Mouse (Mus musculus) CH12.LX (cell line): ENCODE measurements around the gene BC005624. TPM values are rescaled to one million over a fixed set of nuclear protein-coding genes. Genes with fewer than 3 reads are reported as not detected.

Experiments
- DNase-seq: peaks from one replicate; pipeline ENCODE4 v3.0.0-alpha.2; 2013; ENCODE audit errors: extremely low read depth
- H3K27ac ChIP-seq: 2 replicates; pipeline ENCODE4 v1.5.1; 2012; ENCODE audit warnings: low read depth, mild to moderate bottlenecking, control low read depth, moderate library complexity; ENCODE audit not compliant: insufficient read depth
- H3K27me3 ChIP-seq: replicated peaks from 2 replicates; pipeline ENCODE3; 2012; ENCODE audit warnings: inconsistent platforms
- H3K36me3 ChIP-seq, 2 experiments: replicated peaks in 1 of 2; 2 replicates each; pipeline versions ENCODE3 to v1.6.1; 2012; ENCODE audit warnings: inconsistent platforms in 1 of 2, low read length in 1 of 2, mild to moderate bottlenecking in 1 of 2, mixed read lengths in 1 of 2, moderate library complexity in 1 of 2; ENCODE audit not compliant: control insufficient read depth in 1 of 2, insufficient read depth in 1 of 2
- H3K4me1 ChIP-seq, 2 experiments: 2 replicates each; pipeline ENCODE4 v1.6.1; 2012; ENCODE audit warnings: inconsistent platforms in 1 of 2, moderate library complexity in 1 of 2; ENCODE audit not compliant: insufficient read depth in 2 of 2, control insufficient read depth in 1 of 2
- H3K4me2 ChIP-seq: 2 replicates; pipeline ENCODE4 v1.6.1; 2012; ENCODE audit warnings: low read depth, mild to moderate bottlenecking, control low read depth; ENCODE audit not compliant: poor library complexity, insufficient read depth, severe bottlenecking
- H3K4me3 ChIP-seq, 3 experiments: fragments of 150-350 bp in 1 of 3; sonication (generic) in 1 of 3; replicated peaks in 1 of 3; 2 replicates each; pipeline versions ENCODE3 to v1.5.1; 2011 to 2012; ENCODE audit warnings: low read depth in 2 of 3, low read length in 2 of 3, mild to moderate bottlenecking in 2 of 3, moderate library complexity in 2 of 3, control low read depth in 1 of 3, improper control_type of control experiment in 1 of 3, inconsistent platforms in 1 of 3, mixed read lengths in 1 of 3; ENCODE audit not compliant: poor library complexity in 1 of 3
- H3K79me2 ChIP-seq: replicated peaks from 2 replicates; pipeline ENCODE4 v1.6.1; 2012; ENCODE audit warnings: mild to moderate bottlenecking, moderate library complexity; ENCODE audit not compliant: control insufficient read depth, poor library complexity, insufficient read depth, severe bottlenecking; ENCODE audit errors: extremely low read depth
- H3K9ac ChIP-seq: 2 replicates; pipeline ENCODE4 v1.6.1; 2012; ENCODE audit warnings: low read depth, mild to moderate bottlenecking, control low read depth, moderate library complexity; ENCODE audit not compliant: insufficient read depth
- H3K9me3 ChIP-seq: replicated peaks from 2 replicates; pipeline ENCODE3; 2012; ENCODE audit warnings: low read length, inconsistent platforms, mixed read lengths
- CHD1 ChIP-seq: IDR thresholded peaks from 2 replicates; pipeline ENCODE4 v1.6.1; 2012; ENCODE audit warnings: low read depth, low read length, improper control_type of control experiment, inconsistent platforms
- CHD2 ChIP-seq: IDR thresholded peaks from 2 replicates; pipeline ENCODE4 v1.6.1; 2011; ENCODE audit warnings: low read length, improper control_type of control experiment
- ELF1 ChIP-seq: IDR thresholded peaks from 2 replicates; pipeline ENCODE4 v1.6.1; 2014; ENCODE audit warnings: low read depth, mild to moderate bottlenecking, inconsistent platforms, low read length, improper control_type of control experiment
- ETS1 ChIP-seq: conservative IDR thresholded peaks from 2 replicates; pipeline ENCODE4 v1.6.1; 2012; ENCODE audit warnings: low read depth, mild to moderate bottlenecking, inconsistent platforms, low read length, improper control_type of control experiment, moderate library complexity
- GABPA ChIP-seq: IDR thresholded peaks from 2 replicates; pipeline ENCODE4 v1.6.1; 2012; ENCODE audit warnings: low read depth, low read length, improper control_type of control experiment, inconsistent platforms; ENCODE audit not compliant: insufficient replicate concordance
- HCFC1 ChIP-seq: IDR thresholded peaks from 2 replicates; pipeline ENCODE4 v1.6.1; 2012; ENCODE audit warnings: low read depth, mild to moderate bottlenecking, inconsistent platforms, low read length, improper control_type of control experiment
- JUN ChIP-seq: IDR thresholded peaks from 2 replicates; pipeline ENCODE4 v1.6.1; 2011; ENCODE audit warnings: low read depth, mild to moderate bottlenecking, low read length, improper control_type of control experiment, moderate library complexity; ENCODE audit not compliant: insufficient read depth
- JUND ChIP-seq: conservative IDR thresholded peaks from 2 replicates; pipeline ENCODE4 v1.6.1; 2011; ENCODE audit warnings: low read depth, low read length, improper control_type of control experiment
- MAFK ChIP-seq: IDR thresholded peaks from 2 replicates; pipeline ENCODE4 v1.6.1; 2011; ENCODE audit warnings: low read length, improper control_type of control experiment; ENCODE audit not compliant: insufficient replicate concordance
- MAX ChIP-seq: IDR thresholded peaks from 2 replicates; pipeline ENCODE4 v1.6.1; 2011; ENCODE audit warnings: low read length, improper control_type of control experiment
- MAZ ChIP-seq: IDR thresholded peaks from 2 replicates; pipeline ENCODE4 v1.6.1; 2012; ENCODE audit warnings: low read depth, mild to moderate bottlenecking, inconsistent platforms, low read length, improper control_type of control experiment, moderate library complexity
- MXI1 ChIP-seq: IDR thresholded peaks from 2 replicates; pipeline ENCODE4 v1.6.1; 2011; ENCODE audit warnings: mild to moderate bottlenecking, low read depth, low read length, improper control_type of control experiment
- MYC ChIP-seq: IDR thresholded peaks from 2 replicates; pipeline ENCODE4 v1.6.1; 2011; ENCODE audit warnings: low read depth, mild to moderate bottlenecking, improper control_type of control experiment, low read length
- PAX5 ChIP-seq: IDR thresholded peaks from 2 replicates; pipeline ENCODE4 v1.6.1; 2012; ENCODE audit warnings: low read length, inconsistent platforms, mixed read lengths
- POLR2A ChIP-seq: IDR thresholded peaks from 2 replicates; pipeline ENCODE4 v1.6.1; 2011; ENCODE audit warnings: low read depth, mild to moderate bottlenecking, improper control_type of control experiment, low read length
- RCOR1 ChIP-seq: conservative IDR thresholded peaks from 2 replicates; pipeline ENCODE4 v1.6.1; 2012; ENCODE audit warnings: low read depth, mild to moderate bottlenecking, inconsistent platforms, low read length, improper control_type of control experiment
- SIN3A ChIP-seq: IDR thresholded peaks from 2 replicates; pipeline ENCODE4 v1.6.1; 2012; ENCODE audit warnings: low read length, improper control_type of control experiment, inconsistent platforms
- TBP ChIP-seq: conservative IDR thresholded peaks from 2 replicates; pipeline ENCODE4 v1.6.1; 2011; ENCODE audit warnings: low read depth, low read length, improper control_type of control experiment
- USF2 ChIP-seq: conservative IDR thresholded peaks from 2 replicates; pipeline ENCODE4 v1.6.1; 2011; ENCODE audit warnings: low read depth, low read length, improper control_type of control experiment
- ZC3H11A ChIP-seq: IDR thresholded peaks from 2 replicates; pipeline ENCODE4 v1.6.1; 2012; ENCODE audit warnings: low read depth, mild to moderate bottlenecking, inconsistent platforms, low read length, improper control_type of control experiment
- ZKSCAN1 ChIP-seq: IDR thresholded peaks from 2 replicates; pipeline ENCODE4 v1.6.1; 2012; ENCODE audit warnings: low read depth, inconsistent platforms, low read length, improper control_type of control experiment, borderline replicate concordance
- ZNF384 ChIP-seq: IDR thresholded peaks from 2 replicates; pipeline ENCODE4 v1.6.1; 2012; ENCODE audit warnings: low read depth, low read length, improper control_type of control experiment, inconsistent platforms
- dilution Hi-C: fragments of 300-500 bp; cut with MboI; formaldehyde crosslinking; loops from 2 replicates; pipeline ENCODE4 v1.14.3; 2020; ENCODE audit warnings: low sequenced_read_pairs; ENCODE audit not compliant: extremely low pct_unique_long_range_greater_than_20kb, extremely low pct_ligation_motif_present
- in situ Hi-C: fragments of 300-500 bp; cut with MboI; formaldehyde crosslinking; loops from 3 replicates; pipeline ENCODE4 v1.14.3; 2019; ENCODE audit warnings: low sequenced_read_pairs, low pct_ligation_motif_present, low pct_unique_long_range_greater_than_20kb, mixed read lengths
- polyA plus RNA-seq: library from polyadenylated mRNA; unstranded; fragments of >175 nt; gene quantifications from 2 replicates; pipeline ENCODE4 v1.2.1, GENCODE M21; 2012; ENCODE audit warnings: low read depth; ENCODE audit not compliant: insufficient read length
- total RNA-seq, 2 experiments: library from RNA; depleted of rRNA; stranded (reverse); fragments of 300-350 nt in 1 of 2; fragments of >200 nt in 1 of 2; gene quantifications; 2 replicates each; pipeline ENCODE4 v1.2.3; 2012 to 2014

BC005624 gene
- total and polyA plus RNA-seq, 3 experiments: 40.5 to 68.1 (median 43.2) TPM

- H3K36me3 ChIP-seq: peaks cover 0 to 3% of the 10 kb centered on the region in 2 experiments
- TF ChIP-seq ETS1 (no peak), PAX5 (no peak), TBP (no peak), ELF1 (no peak), GABPA (no peak), POLR2A (no peak), ZNF384 (no peak), USF2 (no peak), CHD1 (no peak), ZC3H11A (no peak)
- no peaks in the 10 kb centered on the region for H3K79me2 ChIP-seq
- H3K4me3 ChIP-seq: no peak overlapping the region
- peaks cover 21 to 32% of the 10 kb centered on the region in 2 experiments for H3K4me1 ChIP-seq
- no peak for DNase-seq
- no peaks in the 10 kb centered on the region for H3K9me3 ChIP-seq
- H3K27ac ChIP-seq: no peak overlapping the region
- no peak overlapping the region for H3K9ac ChIP-seq
- dilution Hi-C loops (no loop called here), in situ Hi-C loops (no loop called here)
- H3K4me2 ChIP-seq: no peak overlapping the region
- H3K27me3 ChIP-seq: peaks cover 2% of the 10 kb centered on the region
Measured at GRCm38 (mm10) chr2:30926381-30926780, 55.6 kb downstream of the BC005624 start.

DNA sequence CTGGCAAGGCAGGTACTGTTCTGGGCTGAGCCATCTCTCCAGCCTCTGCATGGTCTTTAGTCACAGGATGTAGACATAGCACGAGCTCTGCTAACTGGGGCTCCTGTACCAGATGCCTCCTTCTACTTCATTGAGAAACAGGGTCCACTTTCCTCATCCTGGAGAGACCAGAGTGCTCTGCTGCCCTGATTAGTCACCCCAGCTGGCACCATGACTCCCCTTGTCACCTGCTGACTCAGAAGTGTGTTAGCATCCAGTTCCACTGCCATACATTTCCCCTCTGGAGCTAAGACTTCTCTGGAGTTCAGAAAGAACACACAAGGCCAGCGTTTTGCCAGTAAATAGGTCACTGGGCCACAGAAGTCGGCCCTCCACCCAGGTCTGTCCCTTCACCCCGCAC, 56.8 kb downstream of the BC005624 start:
- no peaks in the 10 kb centered on the region for H3K36me3 ChIP-seq
- in situ Hi-C loops: no loop called here
- no peak overlapping the region for H3K4me3 ChIP-seq
- TF ChIP-seq MXI1 (no peak), GABPA (no peak), JUND (no peak), PAX5 (no peak), MAZ (no peak), JUN (no peak), MAFK (no peak), ZNF384 (no peak), ZKSCAN1 (no peak), CHD2 (no peak), CHD1 (no peak), MYC (no peak), SIN3A (no peak), RCOR1 (no peak), MAX (no peak), HCFC1 (no peak)
- no peak for DNase-seq
- H3K9me3 ChIP-seq: no peaks in the 10 kb centered on the region
- H3K79me2 ChIP-seq: no peaks in the 10 kb centered on the region
- no peak overlapping the region for H3K27ac ChIP-seq
- H3K27me3 ChIP-seq: peaks cover 2% of the 10 kb centered on the region
- H3K9ac ChIP-seq: no peak overlapping the region
- peaks cover 21 to 32% of the 10 kb centered on the region in 2 experiments for H3K4me1 ChIP-seq
- H3K4me2 ChIP-seq: no peak overlapping the region
- dilution Hi-C loops: no loop called here
